Mouse (Mus musculus): ENCODE data around the gene Tmpo.

Tmpo gene

GRCm38 (mm10) chr10:91180761-91181460 is at the start of gene Tmpo:
Gene Tmpo (minus strand): TSS chr10:91181315.
- no peak for DNase-seq

- DNase-seq: no peak
Observed at GRCm38 (mm10) chr10:91230400-91230799, 49.3 kb upstream of the Tmpo start.

GRCm38 (mm10) chr10:91229518-91229961 is 48.4 kb upstream of the Tmpo start:
- no peak for DNase-seq

GRCm38 (mm10) chr10:91228924-91229517 is 47.9 kb upstream of the Tmpo start:
- no peak for DNase-seq

- no peak for DNase-seq
Observed at GRCm38 (mm10) chr10:91227034-91227433, 45.9 kb upstream of the Tmpo start.

- no peak for DNase-seq
Observed at GRCm38 (mm10) chr10:91222398-91223236, 41.5 kb upstream of the Tmpo start.

GRCm38 (mm10) chr10:91208899-91209667 is 28.0 kb upstream of the Tmpo start:
- DNase-seq: no peak

- no peak for DNase-seq
Observed at GRCm38 (mm10) chr10:91208461-91208860, 27.3 kb upstream of the Tmpo start.

- no peak for DNase-seq
Observed at GRCm38 (mm10) chr10:91207275-91207674, 26.2 kb upstream of the Tmpo start.

GRCm38 (mm10) chr10:91205632-91206031 is 24.5 kb upstream of the Tmpo start:
- no peak for DNase-seq

- DNase-seq: no peak
Observed at GRCm38 (mm10) chr10:91200581-91200980, 19.5 kb upstream of the Tmpo start.

- DNase-seq: no peak
Observed at GRCm38 (mm10) chr10:91199238-91199780, 18.2 kb upstream of the Tmpo start.

GRCm38 (mm10) chr10:91197704-91198103 is 16.6 kb upstream of the Tmpo start:
- no peak for DNase-seq

- no peak for DNase-seq
Observed at GRCm38 (mm10) chr10:91196778-91197177, 15.7 kb upstream of the Tmpo start.

- no peak for DNase-seq
Observed at GRCm38 (mm10) chr10:91195680-91196079, 14.6 kb upstream of the Tmpo start.

- DNase-seq: no peak
Observed at GRCm38 (mm10) chr10:91195091-91195490, 14.0 kb upstream of the Tmpo start.

GRCm38 (mm10) chr10:91191851-91192250 is 10.7 kb upstream of the Tmpo start:
- DNase-seq: no peak

GRCm38 (mm10) chr10:91189476-91189875 is 8.4 kb upstream of the Tmpo start:
- no peak for DNase-seq

- DNase-seq: no peak
Observed at GRCm38 (mm10) chr10:91188684-91189287, 7.7 kb upstream of the Tmpo start.

- DNase-seq: peak; percentile 77 to 88
Observed at GRCm38 (mm10) chr10:91187872-91188271, 6.8 kb upstream of the Tmpo start.

- no peak for DNase-seq
Observed at GRCm38 (mm10) chr10:91187349-91187748, 6.2 kb upstream of the Tmpo start.

- DNase-seq: peak; percentile 32 to 63
Observed at GRCm38 (mm10) chr10:91185721-91186120, 4.6 kb upstream of the Tmpo start.

All from kidney, postnatal 25 days (tissue).